Mouse (Mus musculus): ENCODE data around the gene Ptbp2.

Ptbp2 gene

DNA sequence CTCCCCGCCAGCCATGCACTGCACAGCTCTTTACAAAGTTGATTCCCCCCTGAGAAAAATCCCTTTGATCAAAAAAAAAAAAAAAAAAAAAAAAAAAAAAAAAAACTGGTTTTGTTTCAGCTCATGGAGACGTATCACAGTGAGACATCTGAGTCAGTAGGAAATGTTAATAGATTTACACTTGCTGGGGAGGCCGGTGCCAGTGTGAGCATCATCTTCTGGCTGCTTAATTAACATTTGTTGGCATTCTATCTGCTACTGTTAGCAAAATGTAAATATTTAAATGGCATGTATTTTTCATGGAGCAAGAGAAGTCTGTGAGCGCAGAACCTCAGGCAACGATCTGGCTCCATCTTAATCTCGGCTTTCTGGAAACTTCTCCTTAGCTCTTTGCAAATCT, 99.5 kb downstream of the Ptbp2 start:
- peak; percentile 41 for ATAC-seq (ENCODE audit: low TSS enrichment)

Data from frontal cortex, adult (tissue).